Mouse (Mus musculus) intestine, embryonic 14.5 days (tissue): ENCODE data around the gene Nlk. TPM values are rescaled to one million over a fixed set of nuclear protein-coding genes. Genes with fewer than 3 reads are reported as not detected.
"Not testable (repeated sequence)": the region's sequence is repeated elsewhere in the genome, so short reads cannot be mapped to it uniquely, and the experiment has no call there.

Experiments used
- ATAC-seq: fragments of 200-750 bp; cut with Nextera tagmentation; replicated peaks from 2 replicates; pipeline ENCODE4 v1.8.0; 2017; ENCODE audit warnings: low read depth, moderate number of reproducible peaks, moderate TSS enrichment, moderate library complexity; ENCODE audit not compliant: low FRiP score, low TSS enrichment
- DNase-seq: peaks from one replicate; pipeline ENCODE4 v3.0.0-alpha.2; 2018; ENCODE audit warnings: low spot score
- H3K27ac ChIP-seq: fragments of 300-500 bp; sonication (generic); 2 replicates; pipeline ENCODE4 v1.5.1; 2014; ENCODE audit warnings: low read depth, mild to moderate bottlenecking, control low read depth
- H3K27me3 ChIP-seq: fragments of 300-500 bp; sonication (generic); replicated peaks from 2 replicates; pipeline ENCODE4 v1.6.1; 2014; ENCODE audit warnings: low read length, control low read depth; ENCODE audit not compliant: control insufficient read depth, insufficient read depth
- H3K36me3 ChIP-seq: fragments of 300-500 bp; sonication (generic); 2 replicates; pipeline ENCODE4 v1.6.1; 2014; ENCODE audit warnings: low read length, control low read depth; ENCODE audit not compliant: control insufficient read depth, insufficient read depth
- H3K4me1 ChIP-seq: fragments of 300-500 bp; sonication (generic); replicated peaks from 2 replicates; pipeline ENCODE4 v1.6.1; 2014; ENCODE audit warnings: low read length, control low read depth, mixed read lengths; ENCODE audit not compliant: control insufficient read depth, insufficient read depth
- H3K4me2 ChIP-seq: fragments of 300-500 bp; sonication (generic); 2 replicates; pipeline ENCODE4 v1.6.1; 2014; ENCODE audit warnings: low read length
- H3K4me3 ChIP-seq: fragments of 300-500 bp; sonication (generic); 2 replicates; pipeline ENCODE4 v1.5.1; 2014; ENCODE audit warnings: low read depth, low read length, control low read depth, mixed read lengths
- H3K9ac ChIP-seq: fragments of 300-500 bp; sonication (generic); 2 replicates; pipeline ENCODE4 v1.6.1; 2014; ENCODE audit warnings: mild to moderate bottlenecking, low read length
- H3K9me3 ChIP-seq: fragments of 300-500 bp; sonication (generic); 2 replicates; pipeline ENCODE4 v1.6.1; 2016; ENCODE audit warnings: low read length, control low read depth; ENCODE audit not compliant: control insufficient read depth
- WGBS: fragments of 180-500 bp; shearing (Covaris S2); extraction: QIAGEN DNeasy Blood & Tissue Kit; methylation state at CpG from one replicate; pipeline ENCODE4 v1.1.7; 2014; 5-methylcytosine and 5-hydroxymethylcytosine counted together
- polyA plus RNA-seq: library from polyadenylated mRNA; unstranded; fragments of >200 nt; fragmentation: Nextera tagmentation; extraction: Ambion mirVana; gene quantifications from 2 replicates; pipeline ENCODE4 v1.2.1, GENCODE M21; 2014

Nlk gene
- polyA plus RNA-seq, 1 experiment from 2014 or later = 12.6 TPM

- Histone ChIP-seq H3K9ac (no peak overlapping the region), H3K4me1 (peaks cover 14% of the 10 kb centered on the region), H3K27ac (no peak overlapping the region), H3K4me2 (no peak overlapping the region), H3K27me3 (no peaks in the 10 kb centered on the region), H3K9me3 (no peaks in the 10 kb centered on the region), H3K36me3 (peaks cover 37% of the 10 kb centered on the region), H3K4me3 (no peak overlapping the region)
- 53% methylated on average over 8 of the region's 8 CpGs for WGBS
- ATAC-seq (no peak), DNase-seq (no peak)
Measured at GRCm38 (mm10) chr11:78545181-78545580, 152.0 kb downstream of the Nlk start.

GRCm38 (mm10) chr11:78544449-78545111 lies 152.6 kb downstream of the Nlk start:
- Histone ChIP-seq H3K4me3 (no peak overlapping the region), H3K4me1 (peaks cover 10% of the 10 kb centered on the region), H3K9me3 (no peaks in the 10 kb centered on the region), H3K27me3 (no peaks in the 10 kb centered on the region), H3K9ac (no peak overlapping the region), H3K27ac (no peak overlapping the region), H3K36me3 (peaks cover 43% of the 10 kb centered on the region), H3K4me2 (no peak overlapping the region)
- DNase-seq = no peak
- WGBS = 96% methylated on average over 7 of the region's 7 CpGs
- ATAC-seq = no peak

- Histone ChIP-seq H3K4me2 (no peak overlapping the region), H3K27ac (no peak overlapping the region), H3K4me1 (peaks cover 10% of the 10 kb centered on the region), H3K27me3 (no peaks in the 10 kb centered on the region), H3K4me3 (no peak overlapping the region), H3K36me3 (peaks cover 56% of the 10 kb centered on the region), H3K9me3 (no peaks in the 10 kb centered on the region), H3K9ac (no peak overlapping the region)
- ATAC-seq (no peak), DNase-seq (no peak)
- 79% methylated on average over 3 of the region's 3 CpGs for WGBS
Measured at GRCm38 (mm10) chr11:78540358-78540757, 156.8 kb downstream of the Nlk start.

- Histone ChIP-seq H3K9me3 (no peaks in the 10 kb centered on the region), H3K36me3 (peaks cover 34% of the 10 kb centered on the region), H3K27ac (peak overlapping the region; percentile 79), H3K27me3 (no peaks in the 10 kb centered on the region), H3K4me3 (peak overlapping the region; percentile 79), H3K9ac (peak overlapping the region; percentile 88), H3K4me1 (peaks cover 22% of the 10 kb centered on the region), H3K4me2 (peak overlapping the region; percentile 90)
- ATAC-seq (no peak), DNase-seq (no peak)
- WGBS = 2% methylated on average over 14 of the region's 14 CpGs
Measured at GRCm38 (mm10) chr11:78536690-78537084, 160.5 kb downstream of the Nlk start.

- H3K27me3 ChIP-seq = no peaks in the 10 kb centered on the region
- H3K9ac ChIP-seq = peak within 1 kb of the TSS; percentile 88
- H3K36me3 ChIP-seq = peaks cover 30% of the 10 kb centered on the region
- DNase-seq (peak; percentile 95), ATAC-seq (peak; percentile 95)
- H3K4me3 ChIP-seq = peak within 1 kb of the TSS; percentile 79
- WGBS = under 1% methylated on average over 52 of the region's 52 CpGs
- H3K9me3 ChIP-seq = no peaks in the 10 kb centered on the region
- H3K27ac ChIP-seq = peak within 1 kb of the TSS; percentile 79
- H3K4me1 ChIP-seq = peaks cover 22% of the 10 kb centered on the region
- H3K4me2 ChIP-seq = peak within 1 kb of the TSS; percentile 90
Measured at GRCm38 (mm10) chr11:78536080-78536689, 161.0 kb downstream of the Nlk start, which contains the start of the genes Tnfaip1 and Ift20. Gene Tnfaip1, minus strand, starts transcription at chr11:78536332. Gene Ift20, plus strand, starts transcription at chr11:78536361.

GRCm38 (mm10) chr11:78535376-78536079 lies 161.6 kb downstream of the Nlk start:
- no peaks in the 10 kb centered on the region for H3K27me3 ChIP-seq
- DNase-seq (peak; percentile 75), ATAC-seq (peak; percentile 52)
- WGBS = under 1% methylated on average over 23 of the region's 23 CpGs
- peak overlapping the region; percentile 79 for H3K27ac ChIP-seq
- H3K4me3 ChIP-seq = peak overlapping the region; percentile 79
- no peaks in the 10 kb centered on the region for H3K9me3 ChIP-seq
- H3K9ac ChIP-seq = peak overlapping the region; percentile 66
- peaks cover 23% of the 10 kb centered on the region for H3K36me3 ChIP-seq
- H3K4me1 ChIP-seq = peaks cover 27% of the 10 kb centered on the region
- peak overlapping the region; percentile 72 for H3K4me2 ChIP-seq

- peaks cover 27% of the 10 kb centered on the region for H3K4me1 ChIP-seq
- H3K27me3 ChIP-seq = no peaks in the 10 kb centered on the region
- DNase-seq (no peak), ATAC-seq (no peak)
- peak overlapping the region; percentile 79 for H3K4me3 ChIP-seq
- H3K4me2 ChIP-seq = peak overlapping the region; percentile 72
- WGBS = 90% methylated on average over 4 of the region's 4 CpGs
- no peak overlapping the region for H3K9ac ChIP-seq
- H3K27ac ChIP-seq = no peak overlapping the region
- H3K9me3 ChIP-seq = no peaks in the 10 kb centered on the region
- peaks cover 22% of the 10 kb centered on the region for H3K36me3 ChIP-seq
Measured at GRCm38 (mm10) chr11:78534516-78534915, 162.7 kb downstream of the Nlk start.

- H3K36me3 ChIP-seq = peaks cover 36% of the 10 kb centered on the region
- 90% methylated on average over 10 of the region's 10 CpGs for WGBS
- H3K4me2 ChIP-seq, H3K4me3 ChIP-seq, H3K27ac ChIP-seq, H3K27me3 ChIP-seq, H3K9ac ChIP-seq, H3K9me3 ChIP-seq, DNase-seq, ATAC-seq: not testable (repeated sequence)
- peaks cover 16% of the 10 kb centered on the region for H3K4me1 ChIP-seq
Measured at GRCm38 (mm10) chr11:78531515-78531914, 165.7 kb downstream of the Nlk start.
